Mouse (Mus musculus) CH12.LX (cell line): ENCODE measurements around the gene Tmem212.

ENCODE experiments used
- CTCF ChIP-seq, 2 experiments: IDR thresholded peaks in 1 of 2; conservative IDR thresholded peaks in 1 of 2; 2 replicates each; pipeline ENCODE4 v1.5.1; 2011 to 2012; ENCODE audit warnings: low read depth in 2 of 2, low read length in 2 of 2, improper control_type of control experiment in 1 of 2, inconsistent platforms in 1 of 2, mild to moderate bottlenecking in 1 of 2, moderate library complexity in 1 of 2
- EP300 ChIP-seq: IDR thresholded peaks from 2 replicates; pipeline ENCODE4 v1.6.1; 2011; ENCODE audit warnings: low read length, improper control_type of control experiment
- HCFC1 ChIP-seq: IDR thresholded peaks from 2 replicates; pipeline ENCODE4 v1.6.1; 2012; ENCODE audit warnings: low read depth, mild to moderate bottlenecking, inconsistent platforms, low read length, improper control_type of control experiment
- JUND ChIP-seq: conservative IDR thresholded peaks from 2 replicates; pipeline ENCODE4 v1.6.1; 2011; ENCODE audit warnings: low read depth, low read length, improper control_type of control experiment
- KAT2A ChIP-seq: IDR thresholded peaks from 2 replicates; pipeline ENCODE4 v1.6.1; 2012; ENCODE audit warnings: low read length, improper control_type of control experiment, inconsistent platforms; ENCODE audit not compliant: insufficient replicate concordance
- MAFK ChIP-seq: IDR thresholded peaks from 2 replicates; pipeline ENCODE4 v1.6.1; 2011; ENCODE audit warnings: low read length, improper control_type of control experiment; ENCODE audit not compliant: insufficient replicate concordance
- MAZ ChIP-seq: IDR thresholded peaks from 2 replicates; pipeline ENCODE4 v1.6.1; 2012; ENCODE audit warnings: low read depth, mild to moderate bottlenecking, inconsistent platforms, low read length, improper control_type of control experiment, moderate library complexity
- MEF2A ChIP-seq: IDR thresholded peaks from 2 replicates; pipeline ENCODE4 v1.6.1; 2014; ENCODE audit warnings: low read depth, mild to moderate bottlenecking, inconsistent platforms, low read length, improper control_type of control experiment, borderline replicate concordance
- MYC ChIP-seq: IDR thresholded peaks from 2 replicates; pipeline ENCODE4 v1.6.1; 2011; ENCODE audit warnings: low read depth, mild to moderate bottlenecking, improper control_type of control experiment, low read length
- NRF1 ChIP-seq: IDR thresholded peaks from 2 replicates; pipeline ENCODE4 v1.6.1; 2014; ENCODE audit warnings: low read depth, mild to moderate bottlenecking, inconsistent platforms, low read length, improper control_type of control experiment, moderate library complexity
- POLR2A ChIP-seq: IDR thresholded peaks from 2 replicates; pipeline ENCODE4 v1.6.1; 2011; ENCODE audit warnings: low read depth, mild to moderate bottlenecking, improper control_type of control experiment, low read length
- RCOR1 ChIP-seq: conservative IDR thresholded peaks from 2 replicates; pipeline ENCODE4 v1.6.1; 2012; ENCODE audit warnings: low read depth, mild to moderate bottlenecking, inconsistent platforms, low read length, improper control_type of control experiment
- ZNF384 ChIP-seq: IDR thresholded peaks from 2 replicates; pipeline ENCODE4 v1.6.1; 2012; ENCODE audit warnings: low read depth, low read length, improper control_type of control experiment, inconsistent platforms

- TF ChIP-seq MEF2A (no peak), NRF1 (no peak), EP300 (no peak), CTCF (conservative IDR thresholded peaks at IDR 0.05 in 1 of 2, IDR thresholded peaks at IDR 0.05 in 1 of 2; ENCODE audit: low read depth in 2 of 2, low read length in 2 of 2) (no peak), MAZ (no peak), MAFK (no peak), MYC (no peak), POLR2A (no peak), ZNF384 (no peak), RCOR1 (no peak), JUND (no peak), HCFC1 (no peak), KAT2A (no peak)
Measured at GRCm38 (mm10) chr3:27868681-27869080, 27.5 kb downstream of the Tmem212 start.
